Mouse (Mus musculus): ENCODE results near the gene Aldh2.
"Not testable (repeated sequence)": the region's sequence is repeated elsewhere in the genome, so short reads cannot be mapped to it uniquely, and the experiment has no call there.

The Aldh2 gene

DNA sequence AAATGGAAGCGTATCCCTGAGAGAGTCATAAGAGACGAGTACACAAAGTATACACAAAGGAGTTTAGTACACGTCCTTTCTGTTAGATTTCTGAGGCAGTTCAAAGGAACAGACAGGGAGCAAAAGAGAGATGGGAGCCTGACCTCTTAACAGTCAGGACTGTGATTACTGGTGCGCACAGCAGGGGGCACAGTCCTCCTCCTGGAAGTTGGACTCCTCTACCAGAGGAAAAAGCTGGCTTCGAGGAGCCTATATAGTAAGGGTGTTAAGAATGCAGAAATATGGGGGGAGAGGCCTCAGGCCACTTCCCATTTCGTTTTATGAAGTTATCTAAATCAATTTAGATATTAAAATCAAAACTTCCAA is 47.1 kb downstream of the Aldh2 start:
- DNase-seq (ENCODE audit: low spot score in 2 of 2) = peak in 1 of 2 experiments; percentile 43

DNA sequence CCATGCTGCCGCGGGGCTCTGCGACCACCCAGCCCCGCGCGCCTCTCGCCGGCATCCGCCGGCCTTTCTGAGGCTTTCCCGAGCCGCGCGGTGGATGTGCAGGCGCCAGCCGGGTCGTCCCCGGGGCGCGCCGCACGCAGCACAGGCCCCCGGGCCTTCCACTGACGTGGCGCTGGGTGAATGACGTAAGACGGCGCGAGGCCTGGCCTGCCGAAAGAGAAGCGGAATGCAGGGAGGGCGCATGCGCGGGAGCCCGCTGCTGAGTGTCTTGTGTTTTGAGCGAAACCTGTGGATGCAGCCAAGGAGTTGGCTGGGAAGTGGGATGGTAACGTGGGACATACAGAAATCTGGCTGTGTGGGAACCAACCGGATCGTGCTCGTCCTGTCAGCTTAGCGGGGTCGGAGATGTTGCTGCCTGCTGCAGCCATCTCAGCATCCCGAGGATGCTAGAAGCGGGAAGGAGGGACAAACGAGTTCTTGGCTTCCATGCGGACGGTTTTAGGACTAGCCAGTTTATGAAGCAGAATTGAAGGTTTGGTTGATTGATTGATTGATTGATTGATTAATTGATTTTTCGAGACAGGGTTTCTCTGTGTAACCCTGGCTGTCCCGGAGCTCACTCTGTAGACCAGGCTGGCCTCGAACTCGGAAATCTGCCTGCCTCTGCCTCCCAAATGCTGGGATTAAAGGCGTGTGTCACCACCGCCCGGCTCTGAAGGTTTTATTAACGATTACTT is 47.7 kb downstream of the Aldh2 start, which contains the start of gene Mapkapk5:
TSS of gene Mapkapk5 (minus strand) at position 113 of the 737 bp plus-strand sequence.
- DNase-seq (ENCODE audit: low spot score in 2 of 2) = peak; percentile 95 to 96

DNA sequence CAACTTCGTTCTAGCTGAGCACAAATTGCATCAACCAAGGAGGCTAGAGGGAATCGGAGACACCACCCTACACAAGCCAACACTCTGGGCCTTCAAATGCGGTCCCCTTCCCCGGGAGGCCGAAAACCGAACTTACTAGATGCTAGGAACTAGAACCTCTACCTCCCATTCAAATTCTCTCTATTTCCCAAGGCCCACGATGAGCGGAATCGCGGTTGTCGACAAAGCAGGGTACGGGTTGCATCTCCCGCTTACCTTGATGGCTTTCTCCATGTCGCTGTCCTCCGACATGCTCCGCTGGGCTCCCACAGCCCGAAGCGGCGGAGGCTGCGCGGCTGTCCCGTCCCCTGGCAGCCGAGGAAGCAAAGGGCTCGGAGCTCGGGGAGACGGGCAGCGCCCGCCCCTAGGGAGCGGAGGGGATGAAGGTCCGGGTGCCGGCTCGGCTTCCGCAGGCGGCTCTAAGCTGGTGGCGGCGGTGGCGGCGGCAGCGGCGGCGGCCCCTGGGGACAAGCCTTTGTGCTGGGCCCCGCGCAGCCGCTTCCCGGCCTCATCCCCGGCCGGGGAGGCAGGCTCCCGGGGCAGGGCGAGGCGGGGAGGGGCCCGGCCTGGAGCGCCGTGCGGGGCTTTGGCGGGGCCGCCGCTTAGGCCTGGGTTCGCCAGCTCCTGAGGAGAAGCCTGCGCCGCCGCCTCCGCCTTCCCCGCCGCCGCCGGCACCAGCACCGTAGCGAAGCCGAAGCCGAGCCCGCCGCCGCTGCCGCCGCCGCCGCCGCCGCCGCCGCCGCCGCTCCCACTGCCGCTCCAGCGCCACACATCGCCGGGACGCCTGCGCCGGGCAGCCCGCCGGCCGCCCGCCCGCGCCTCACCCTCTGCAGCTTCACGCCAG is 48.5 kb downstream of the Aldh2 start, which contains the start of the genes Adam1a and Gm42878:
TSS of gene Adam1a (minus strand) at position 573 of the 883 bp plus-strand sequence.
TSS of gene Gm42878 (minus strand) at position 573 of the 883 bp plus-strand sequence.
- DNase-seq (ENCODE audit: low spot score in 2 of 2) = peak in 1 of 2 experiments; percentile 11

DNA sequence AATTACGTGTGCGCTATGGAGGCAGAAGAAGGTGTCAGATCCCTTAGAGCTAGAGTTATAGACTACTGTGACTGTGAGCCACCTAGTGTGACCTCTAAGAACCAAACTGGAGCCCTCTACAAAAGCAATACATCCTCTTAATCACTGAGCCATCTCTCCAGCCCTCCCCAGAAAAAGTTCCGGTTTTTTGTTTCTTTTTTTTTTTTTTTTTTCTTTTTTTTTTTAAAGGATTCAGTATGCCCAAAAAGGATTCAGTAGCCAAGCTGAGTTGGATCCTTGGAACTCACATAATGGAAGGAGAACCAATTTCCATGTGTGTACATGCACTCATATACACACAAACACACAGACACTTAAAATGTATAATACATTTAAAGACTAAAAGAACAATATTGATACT is 50.3 kb downstream of the Aldh2 start:
- DNase-seq (ENCODE audit: low spot score in 2 of 2) = no peak

DNA sequence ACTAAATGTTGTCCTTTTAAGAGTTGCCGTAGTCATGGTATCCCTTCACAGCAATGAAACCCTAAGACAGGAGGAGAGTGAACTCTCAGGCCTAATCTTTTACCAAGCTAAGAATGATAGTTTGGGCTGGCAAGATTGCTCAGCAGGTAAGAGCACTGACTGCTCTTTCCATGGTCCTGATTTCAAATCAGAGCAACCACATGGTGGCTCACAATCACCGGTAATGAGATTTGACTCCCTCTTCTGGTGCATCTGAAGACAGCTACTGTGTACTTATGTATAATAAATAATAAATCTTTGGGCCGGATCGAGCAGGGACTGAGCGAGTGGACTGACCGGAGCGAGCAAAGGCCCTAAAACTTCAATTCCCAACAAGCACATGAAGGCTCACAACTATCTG is 52.4 kb downstream of the Aldh2 start:
- no peak for DNase-seq (ENCODE audit: low spot score in 2 of 2)

DNA sequence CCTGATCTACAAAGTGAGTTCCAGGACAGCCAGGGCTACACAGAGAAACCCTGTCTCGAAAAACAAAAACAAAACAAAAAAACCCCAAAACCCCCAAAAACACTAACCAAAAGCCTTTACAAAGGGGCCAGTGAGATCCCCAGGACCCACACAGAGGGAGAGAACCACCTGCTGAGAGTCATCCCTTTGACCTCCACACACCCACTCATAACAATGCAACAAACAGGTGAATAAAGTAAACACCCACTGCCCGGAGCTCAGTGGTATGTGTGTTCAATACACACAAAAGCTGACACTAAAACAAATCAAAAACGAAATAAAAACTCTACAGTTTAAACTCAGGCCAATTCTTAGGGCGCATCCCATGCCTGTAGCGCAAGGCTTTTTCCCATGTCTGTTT is 53.6 kb downstream of the Aldh2 start:
- no peak for DNase-seq (ENCODE audit: low spot score in 2 of 2)

DNA sequence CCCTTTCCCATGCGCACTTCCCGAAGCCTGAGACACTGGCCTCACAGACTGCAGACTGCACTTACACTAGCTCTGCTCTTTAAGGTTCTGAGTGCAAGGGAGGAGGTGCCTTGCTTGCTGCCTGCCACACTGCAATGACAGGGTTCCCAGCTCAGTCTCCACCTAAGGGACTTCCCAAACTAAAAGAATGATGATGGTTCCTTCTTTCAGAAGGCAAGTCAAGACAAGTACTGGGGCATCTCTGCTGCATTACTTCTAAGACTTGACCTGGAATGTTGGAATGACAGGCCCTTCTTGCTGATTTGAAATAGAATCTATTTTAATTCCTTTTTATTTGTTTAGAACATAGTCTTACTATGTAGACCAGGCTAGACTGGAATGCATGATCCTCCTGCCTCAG is 56.0 kb downstream of the Aldh2 start:
- DNase-seq (ENCODE audit: low spot score in 2 of 2) = no peak

DNA sequence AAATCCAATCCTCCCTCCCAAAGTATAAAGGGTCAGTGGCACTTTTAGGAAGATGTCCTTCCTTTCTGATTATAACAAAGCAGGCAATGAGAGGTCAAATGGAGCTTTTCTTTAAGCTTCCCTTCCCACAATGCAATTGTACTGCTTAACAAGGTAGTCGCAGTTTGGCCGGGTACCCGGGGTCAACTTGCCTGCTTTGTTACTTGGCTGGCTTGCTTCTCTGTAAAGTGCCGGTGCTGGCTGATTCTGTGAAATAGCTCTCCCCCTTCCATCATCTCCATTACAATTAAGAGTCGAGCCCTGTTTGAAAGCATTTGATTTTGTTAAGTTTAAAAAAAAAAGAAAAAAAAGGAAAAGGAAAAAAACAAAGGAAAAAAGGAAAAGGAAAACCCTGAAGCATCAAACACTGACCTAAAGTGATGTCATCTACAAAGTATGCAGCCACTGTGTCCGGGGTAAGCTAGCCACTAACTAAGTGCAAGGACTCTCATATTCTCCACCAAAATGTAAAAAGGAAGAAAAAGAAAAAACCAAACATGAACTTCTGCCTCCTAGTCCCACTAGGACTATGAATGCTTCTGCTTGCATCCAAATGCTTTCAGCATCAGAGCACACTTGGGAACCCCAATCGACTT is 56.6 kb downstream of the Aldh2 start:
- DNase-seq (ENCODE audit: low spot score in 2 of 2) = no peak

DNA sequence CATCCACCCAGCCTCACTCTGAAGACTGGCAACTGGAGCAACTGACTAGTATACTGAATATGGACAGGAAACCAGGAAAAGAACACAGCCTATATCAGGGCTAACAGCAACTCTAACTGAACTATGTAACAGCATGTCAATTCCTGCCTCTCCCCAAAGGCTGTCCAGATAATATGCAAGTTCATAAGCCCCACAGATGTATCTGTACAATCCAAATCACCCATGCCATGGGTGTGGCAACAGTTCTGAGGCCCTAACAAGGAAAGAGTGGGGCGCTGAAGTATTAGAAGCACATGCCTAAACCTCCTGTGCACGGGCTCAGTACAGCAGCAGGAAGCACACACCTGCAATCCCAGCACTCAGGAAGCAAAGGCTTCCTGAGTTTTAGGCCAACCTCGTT is 58.5 kb downstream of the Aldh2 start:
- no peak for DNase-seq (ENCODE audit: low spot score in 2 of 2)

DNA sequence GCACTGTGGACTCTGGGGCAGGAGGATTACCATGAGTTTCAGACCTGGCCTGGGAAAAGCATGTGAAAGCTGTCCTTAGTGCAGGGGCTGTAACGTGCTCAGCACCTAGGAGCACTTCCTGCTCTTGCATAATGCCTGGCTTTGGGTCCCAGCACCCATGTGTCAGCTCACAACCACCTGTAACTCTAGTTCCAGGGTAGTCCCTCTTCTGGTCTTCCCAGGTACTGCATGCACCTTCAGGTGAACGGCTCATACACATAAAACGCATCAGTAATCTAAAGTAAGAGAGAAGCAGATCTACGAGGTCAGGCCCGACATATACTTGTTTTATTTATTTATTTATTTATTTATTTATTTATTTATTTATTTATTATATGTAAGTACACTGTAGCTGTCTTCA is 59.1 kb downstream of the Aldh2 start:
- no peak for DNase-seq (ENCODE audit: low spot score in 2 of 2)

DNA sequence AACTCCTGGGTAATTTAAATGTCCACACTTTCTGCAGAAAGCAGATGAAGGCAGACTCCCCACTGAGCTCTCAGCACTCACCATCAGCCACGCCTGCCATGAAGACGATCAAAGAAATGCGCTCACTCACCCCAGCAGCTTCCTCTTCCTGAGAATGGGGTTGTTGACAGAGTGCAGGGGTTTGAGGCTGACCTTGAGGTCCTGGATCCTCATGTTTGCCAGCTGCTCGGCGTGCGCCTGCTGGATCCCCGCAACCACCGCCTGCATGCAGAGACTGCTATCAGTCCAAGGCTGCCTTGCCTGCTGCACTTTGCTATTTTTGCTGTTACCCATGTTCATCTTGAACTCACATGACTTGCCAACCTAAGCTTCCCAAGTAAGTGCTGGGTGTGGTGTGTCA is 66.7 kb downstream of the Aldh2 start:
- DNase-seq (ENCODE audit: low spot score in 2 of 2) = no peak

DNA sequence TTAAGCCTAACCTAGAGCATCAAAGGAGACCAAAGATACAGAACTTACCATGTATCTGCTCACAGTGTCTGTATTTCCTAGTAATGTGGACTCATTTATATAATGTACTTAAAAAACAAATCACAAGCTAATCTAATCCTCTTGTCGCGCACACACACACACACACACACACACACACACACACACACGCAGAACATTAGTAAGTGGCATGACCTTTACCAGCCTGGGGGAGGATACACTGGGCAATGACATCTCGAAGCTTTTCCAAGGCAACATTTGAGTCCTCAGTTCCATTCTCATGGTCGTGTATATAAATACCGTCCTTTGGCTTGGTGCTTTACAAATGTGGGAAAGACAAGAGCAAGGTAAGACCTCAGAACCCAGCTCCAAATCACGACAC is 67.1 kb downstream of the Aldh2 start:
- DNase-seq (ENCODE audit: low spot score in 2 of 2) = no peak

DNA sequence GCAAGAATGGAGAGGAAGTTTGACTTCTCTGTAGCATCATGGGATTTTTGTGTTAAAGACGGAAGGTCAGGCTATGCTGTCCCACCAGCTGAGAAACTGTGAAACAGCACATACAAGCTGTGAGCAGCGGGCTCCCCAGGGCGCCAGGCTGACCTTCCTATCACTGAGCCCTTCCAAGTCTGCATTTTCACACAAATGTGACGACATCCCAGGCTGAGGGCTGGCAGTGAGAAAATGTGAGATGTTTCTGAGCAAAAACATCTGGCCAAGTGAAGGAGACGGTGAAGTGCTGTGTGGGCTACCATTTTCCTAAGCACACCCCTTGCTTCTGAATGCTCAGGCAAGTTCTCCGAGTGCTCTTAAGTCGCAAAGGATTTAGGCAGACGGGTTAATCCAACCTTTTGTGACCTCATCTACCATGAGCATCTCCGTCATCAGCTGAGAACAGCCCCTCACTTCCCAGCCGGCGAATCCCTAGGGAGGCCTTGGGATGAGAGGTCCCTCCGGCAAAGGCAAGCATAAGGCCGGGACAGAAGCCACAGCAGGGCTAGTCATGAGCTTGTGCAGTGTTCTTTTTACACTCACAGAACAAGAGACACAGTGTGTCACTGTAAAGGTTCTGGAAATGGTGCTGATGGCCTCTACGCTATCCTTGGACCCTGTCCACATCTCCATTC is 67.7 kb downstream of the Aldh2 start:
- no peak for DNase-seq (ENCODE audit: low spot score in 2 of 2)

DNA sequence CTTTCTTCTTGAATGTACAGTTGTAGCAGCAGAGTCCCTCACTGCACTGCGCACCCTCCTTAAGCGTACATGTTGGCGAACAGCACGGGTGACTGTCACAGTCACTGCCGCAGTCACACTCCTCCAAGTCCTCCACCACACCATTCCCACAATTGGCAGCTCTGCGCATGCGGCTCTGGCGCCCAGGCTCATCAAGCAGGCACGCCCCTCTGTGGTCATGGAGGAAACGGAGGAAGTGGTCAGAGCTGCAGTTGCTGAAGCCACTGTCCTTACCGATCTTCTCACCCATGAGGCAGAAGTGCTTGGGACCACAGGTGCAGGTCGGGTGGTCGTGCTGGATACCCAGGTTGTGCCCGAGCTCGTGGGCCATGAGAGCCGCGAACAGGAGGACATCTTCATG is 73.9 kb downstream of the Aldh2 start:
- not testable (repeated sequence) for DNase-seq (ENCODE audit: low spot score in 2 of 2)

DNA sequence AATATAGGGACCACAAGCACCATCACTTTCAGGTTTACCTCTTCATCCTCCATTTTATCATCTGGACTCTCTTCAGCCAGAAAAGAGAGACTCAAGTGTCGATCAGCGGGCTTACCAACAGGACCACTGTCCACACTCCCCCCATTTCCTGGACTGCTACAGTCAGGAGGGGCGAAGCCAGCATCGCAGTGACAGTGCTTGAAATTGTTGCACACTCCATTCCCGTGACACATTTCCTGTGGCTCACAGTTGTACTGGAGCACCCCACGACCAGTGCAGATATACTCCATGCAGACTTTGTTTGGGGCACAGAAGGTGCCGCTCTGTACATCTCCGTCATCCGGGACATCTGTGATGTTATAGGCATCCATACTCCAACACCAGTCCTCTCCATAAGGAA is 74.6 kb downstream of the Aldh2 start:
- no peak for DNase-seq (ENCODE audit: low spot score in 2 of 2)
